Mouse (Mus musculus) cortical plate, adult 2 months (tissue): ENCODE results near the gene Kctd6.
A peak's percentile ranks its signal among the peaks of the same experiment; 100 is the strongest.

Source experiments
- CTCF ChIP-seq: fragments of 200-500 bp; IDR thresholded peaks from 2 replicates; pipeline ENCODE4 v1.5.1; 2011; ENCODE audit warnings: mild to moderate bottlenecking, control low read depth, low read length; ENCODE audit not compliant: insufficient read depth; ENCODE audit errors: extremely low read depth
- POLR2A ChIP-seq: fragments of 200-500 bp; IDR thresholded peaks from 2 replicates; pipeline ENCODE4 v1.6.1; 2011; ENCODE audit warnings: mild to moderate bottlenecking, low read length, control low read depth; ENCODE audit not compliant: insufficient read depth; ENCODE audit errors: extremely low read depth

GRCm38 (mm10) chr14:8220306-8220705 is 6.4 kb downstream of the Kctd6 start:
- no peak for TF ChIP-seq POLR2A
- TF ChIP-seq CTCF = peak; percentile 28
